Mouse (Mus musculus): Measurements from ENCODE around the gene Eefsec. TPM values are rescaled to one million over a fixed set of nuclear protein-coding genes. Genes with fewer than 3 reads are reported as not detected.

The Eefsec gene
- polyA plus RNA-seq, 1 experiment, result 5.2 TPM

DNA sequence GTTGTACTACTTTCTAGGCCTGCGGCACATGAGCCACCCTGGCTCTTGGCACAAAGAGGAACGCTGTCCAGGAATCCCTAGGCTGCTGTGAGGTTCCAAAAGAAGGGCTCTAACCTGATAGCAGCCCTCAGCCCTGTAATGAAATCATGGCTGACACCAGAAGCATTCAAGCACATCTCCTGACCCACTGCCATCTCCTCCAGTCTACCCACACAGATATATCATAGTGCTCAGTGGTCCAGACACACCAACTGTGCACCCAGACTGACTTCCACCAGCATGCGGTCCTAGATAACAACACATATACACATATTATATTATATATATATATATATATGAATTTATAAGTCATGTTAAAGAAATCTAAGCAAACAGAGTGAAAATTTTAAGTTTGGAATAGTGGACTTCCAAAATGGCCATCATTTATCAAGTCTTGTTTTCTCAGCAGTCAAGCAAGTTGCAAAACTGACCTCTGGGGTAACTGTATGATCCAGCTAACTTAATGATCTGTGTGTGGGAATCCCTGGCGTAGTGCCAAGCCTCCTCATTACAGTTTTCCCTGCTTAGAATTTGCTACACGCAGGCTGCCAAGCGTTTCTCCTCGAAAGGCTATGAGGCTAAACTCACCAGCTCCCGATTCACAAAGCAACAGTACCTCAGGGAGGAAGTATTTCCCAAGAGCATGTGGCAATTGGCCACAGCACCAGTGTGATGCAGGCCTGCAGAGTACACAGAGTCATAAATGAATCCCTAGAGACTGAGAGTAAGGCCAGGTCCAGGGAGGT, 76.3 kb downstream of the Eefsec start:
- 52% methylated on average over 8 of the region's 8 CpGs for WGBS
- Histone ChIP-seq H3K4me1 (ENCODE audit: control insufficient read depth, insufficient read depth, low read length) (peaks cover 1% of the 10 kb centered on the region; the same call in 1 of the 2 replicates), H3K27ac (ENCODE audit: control insufficient read depth, insufficient read depth, low read depth, low read length, poor library complexity) (no peak overlapping the region), H3K4me3 (replicated peaks; ENCODE audit: control insufficient read depth, low read depth, low read length) (no peak overlapping the region)
- no peak for TF ChIP-seq POLR2A (IDR thresholded peaks at IDR 0.05; ENCODE audit: borderline replicate concordance, control insufficient read depth, low read depth, low read length)

DNA sequence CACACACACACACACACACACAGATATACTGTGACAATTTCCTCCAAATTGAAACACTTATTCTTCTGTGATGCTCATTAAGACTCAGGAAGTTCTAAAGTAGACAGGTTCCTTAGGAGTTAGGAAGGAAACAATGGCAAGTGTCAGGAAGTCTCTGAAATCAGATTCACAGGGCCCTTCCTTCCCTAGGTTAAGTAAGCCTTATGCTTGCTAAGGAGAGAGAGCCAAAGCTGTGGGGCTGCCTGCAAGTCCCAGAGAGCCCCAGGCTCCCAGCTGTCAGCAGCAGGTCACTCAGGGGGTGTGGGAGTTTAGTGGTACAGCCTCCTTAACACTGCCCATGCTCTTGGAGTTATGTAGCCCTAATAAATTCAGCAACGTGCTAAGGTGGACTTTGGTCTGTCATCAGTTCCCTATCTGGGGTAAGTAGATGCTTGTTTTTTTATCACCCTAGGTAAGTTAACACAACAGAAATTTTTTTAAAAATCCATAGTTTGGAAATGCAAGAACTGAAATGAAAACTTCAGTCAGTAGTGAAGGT, 82.8 kb downstream of the Eefsec start:
- Histone ChIP-seq H3K27ac (ENCODE audit: control insufficient read depth, insufficient read depth, low read depth, low read length, poor library complexity) (no peak overlapping the region), H3K4me1 (ENCODE audit: control insufficient read depth, insufficient read depth, low read length) (no peaks in the 10 kb centered on the region; the same call in 1 of the 2 replicates), H3K4me3 (replicated peaks; ENCODE audit: control insufficient read depth, low read depth, low read length) (no peak overlapping the region)
- 53% methylated on average over 1 of the region's 1 CpGs for WGBS
- TF ChIP-seq POLR2A (IDR thresholded peaks at IDR 0.05; ENCODE audit: borderline replicate concordance, control insufficient read depth, low read depth, low read length), result no peak
- no peak for TF ChIP-seq CTCF (IDR thresholded peaks at IDR 0.05; ENCODE audit: control insufficient read depth, insufficient read depth, low read length)

DNA sequence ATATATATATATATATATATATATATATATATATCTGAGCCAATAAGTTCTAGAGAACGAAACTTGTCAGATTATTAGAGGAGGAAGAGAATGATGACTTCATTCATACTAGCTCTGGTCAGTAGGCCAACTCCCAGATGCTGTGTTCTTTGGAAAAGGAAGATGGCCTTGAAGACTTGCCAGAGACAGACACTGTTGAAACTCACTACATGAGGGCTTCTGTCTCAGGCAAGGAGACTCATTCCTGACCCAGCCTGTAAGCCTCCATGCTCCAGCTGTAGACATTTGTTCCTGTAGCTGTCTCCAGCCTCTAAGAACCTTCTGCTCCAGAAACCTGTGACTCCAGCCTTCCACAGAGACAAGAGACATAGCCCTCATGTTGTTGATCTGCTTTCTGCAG, 85.2 kb downstream of the Eefsec start:
- TF ChIP-seq CTCF (IDR thresholded peaks at IDR 0.05; ENCODE audit: control insufficient read depth, insufficient read depth, low read length) (no peak), POLR2A (IDR thresholded peaks at IDR 0.05; ENCODE audit: borderline replicate concordance, control insufficient read depth, low read depth, low read length) (no peak)
- no peaks in the 10 kb centered on the region; the same call in 1 of the 2 replicates for H3K4me1 ChIP-seq (ENCODE audit: control insufficient read depth, insufficient read depth, low read length)
- no peak overlapping the region for H3K4me3 ChIP-seq (replicated peaks; ENCODE audit: control insufficient read depth, low read depth, low read length)
- H3K27ac ChIP-seq (ENCODE audit: control insufficient read depth, insufficient read depth, low read depth, low read length, poor library complexity), result no peak overlapping the region
- WGBS, result 91% methylated on average over 1 of the region's 1 CpGs

DNA sequence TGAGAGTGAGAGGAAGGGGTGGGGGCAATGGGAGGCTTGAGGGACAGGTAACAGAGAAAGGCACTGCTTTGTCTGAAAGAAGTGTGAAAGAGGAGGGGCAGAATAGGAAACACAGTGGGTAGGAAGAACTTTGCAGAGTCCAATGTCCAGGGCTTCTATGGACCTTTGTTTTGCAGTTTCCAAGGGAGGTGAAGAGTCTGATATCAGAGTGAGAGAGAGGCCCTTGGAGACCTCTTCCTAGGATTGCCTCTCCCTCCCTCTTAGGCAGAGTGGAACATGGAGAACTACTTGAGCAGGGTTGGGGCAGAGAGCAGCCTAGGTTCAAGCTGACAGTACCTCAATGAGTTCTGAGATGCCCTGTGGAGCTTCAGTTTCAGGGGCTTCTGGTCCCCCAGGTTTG, 88.1 kb downstream of the Eefsec start:
- no peak overlapping the region for H3K27ac ChIP-seq (ENCODE audit: control insufficient read depth, insufficient read depth, low read depth, low read length, poor library complexity)
- H3K4me3 ChIP-seq (replicated peaks; ENCODE audit: control insufficient read depth, low read depth, low read length), result no peak overlapping the region
- H3K4me1 ChIP-seq (ENCODE audit: control insufficient read depth, insufficient read depth, low read length), result no peaks in the 10 kb centered on the region
- TF ChIP-seq POLR2A (IDR thresholded peaks at IDR 0.05; ENCODE audit: borderline replicate concordance, control insufficient read depth, low read depth, low read length), result no peak
- no peak for TF ChIP-seq CTCF (IDR thresholded peaks at IDR 0.05; ENCODE audit: control insufficient read depth, insufficient read depth, low read length)

DNA sequence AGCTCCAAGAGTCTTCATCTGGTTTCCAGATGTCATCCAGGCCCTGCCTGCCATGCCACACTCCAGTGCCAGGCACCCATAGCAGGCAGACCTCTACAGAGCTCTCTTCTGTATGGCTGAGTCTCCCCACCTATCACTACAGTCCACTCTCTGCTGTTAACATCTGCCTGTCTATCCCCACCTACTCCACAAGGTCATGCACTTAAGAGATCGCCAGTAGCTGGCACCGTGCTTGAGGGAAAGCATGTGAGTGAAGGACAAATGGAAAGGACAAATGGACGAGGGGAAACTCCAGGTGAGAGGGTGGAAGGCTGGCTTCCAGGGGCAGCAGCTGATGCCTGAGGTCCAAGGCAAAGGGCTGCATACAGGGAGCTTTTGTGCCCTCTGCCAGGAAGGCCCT, 90.5 kb downstream of the Eefsec start:
- WGBS, result 84% methylated on average over 3 of the region's 3 CpGs
- H3K4me3 ChIP-seq (replicated peaks; ENCODE audit: control insufficient read depth, low read depth, low read length), result no peak overlapping the region
- H3K4me1 ChIP-seq (ENCODE audit: control insufficient read depth, insufficient read depth, low read length), result no peaks in the 10 kb centered on the region
- no peak overlapping the region for H3K27ac ChIP-seq (ENCODE audit: control insufficient read depth, insufficient read depth, low read depth, low read length, poor library complexity)
- TF ChIP-seq POLR2A (IDR thresholded peaks at IDR 0.05; ENCODE audit: borderline replicate concordance, control insufficient read depth, low read depth, low read length), result no peak
- no peak for TF ChIP-seq CTCF (IDR thresholded peaks at IDR 0.05; ENCODE audit: control insufficient read depth, insufficient read depth, low read length)

DNA sequence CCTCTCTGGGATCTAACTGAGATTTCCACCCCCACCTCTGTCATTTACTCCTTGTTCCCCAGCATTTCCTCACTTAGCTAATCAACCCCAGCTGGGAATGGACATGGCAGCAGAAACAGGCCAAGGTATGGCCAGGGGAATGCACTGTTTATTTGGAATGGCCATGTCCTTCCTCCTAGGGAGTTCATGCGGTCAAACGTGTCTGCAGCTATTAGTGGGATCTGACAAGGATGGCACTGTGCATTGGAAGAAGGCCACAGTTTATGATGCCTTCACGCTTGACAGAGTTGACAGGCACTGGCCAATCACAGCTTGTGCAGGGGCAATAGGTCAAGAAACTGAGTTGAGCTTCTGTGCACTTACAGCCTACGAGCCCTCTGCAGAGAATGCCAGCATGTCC, 93.8 kb downstream of the Eefsec start:
- Histone ChIP-seq H3K27ac (ENCODE audit: control insufficient read depth, insufficient read depth, low read depth, low read length, poor library complexity) (no peak overlapping the region), H3K4me3 (replicated peaks; ENCODE audit: control insufficient read depth, low read depth, low read length) (no peak overlapping the region), H3K4me1 (ENCODE audit: control insufficient read depth, insufficient read depth, low read length) (no peaks in the 10 kb centered on the region)
- 88% methylated on average over 4 of the region's 4 CpGs for WGBS
- TF ChIP-seq CTCF (IDR thresholded peaks at IDR 0.05; ENCODE audit: control insufficient read depth, insufficient read depth, low read length), result no peak
- no peak for TF ChIP-seq POLR2A (IDR thresholded peaks at IDR 0.05; ENCODE audit: borderline replicate concordance, control insufficient read depth, low read depth, low read length)

DNA sequence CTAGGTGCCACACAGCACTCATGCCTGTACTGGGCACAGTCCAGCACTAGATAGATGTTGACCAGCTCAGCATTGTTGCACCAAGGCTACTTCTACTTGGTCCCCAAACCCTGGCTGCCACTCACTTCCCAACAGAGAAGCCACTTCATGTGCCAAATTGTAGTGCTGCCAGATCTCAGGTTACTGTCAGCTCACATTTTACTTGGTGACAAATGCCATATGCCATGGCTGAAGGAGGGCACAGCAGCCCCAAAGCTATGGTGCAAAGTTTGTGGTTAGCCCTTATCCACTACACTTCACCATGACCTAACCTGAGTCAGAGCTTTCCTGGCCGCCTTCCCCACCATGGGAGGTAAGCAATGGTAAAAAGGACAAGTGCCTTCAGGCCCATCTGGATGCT, 99.6 kb downstream of the Eefsec start:
- Histone ChIP-seq H3K27ac (ENCODE audit: control insufficient read depth, insufficient read depth, low read depth, low read length, poor library complexity) (no peak overlapping the region), H3K4me1 (ENCODE audit: control insufficient read depth, insufficient read depth, low read length) (no peaks in the 10 kb centered on the region), H3K4me3 (replicated peaks; ENCODE audit: control insufficient read depth, low read depth, low read length) (no peak overlapping the region)
- TF ChIP-seq POLR2A (IDR thresholded peaks at IDR 0.05; ENCODE audit: borderline replicate concordance, control insufficient read depth, low read depth, low read length) (no peak), CTCF (IDR thresholded peaks at IDR 0.05; ENCODE audit: control insufficient read depth, insufficient read depth, low read length) (no peak)
- WGBS, result 80% methylated on average over 1 of the region's 1 CpGs

DNA sequence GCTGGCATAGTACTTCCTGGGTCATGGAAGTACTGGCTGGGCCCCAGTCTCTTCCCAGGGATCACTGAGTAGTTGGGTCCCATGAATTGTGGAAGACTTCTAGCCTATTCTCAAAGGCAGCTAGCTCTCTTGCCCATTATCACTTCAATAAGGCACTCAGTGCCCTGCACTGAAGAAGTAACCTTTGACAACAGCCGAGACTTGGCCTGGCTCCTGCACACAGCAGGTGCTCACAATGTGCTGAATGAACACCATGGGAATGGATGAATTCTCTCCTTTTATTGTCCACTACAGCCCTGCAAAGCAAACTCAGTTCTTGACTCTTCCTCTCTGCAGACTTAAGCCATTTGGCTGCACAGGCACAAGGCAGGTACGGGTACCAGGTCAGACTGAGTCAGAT, 101.0 kb downstream of the Eefsec start:
- Histone ChIP-seq H3K4me1 (ENCODE audit: control insufficient read depth, insufficient read depth, low read length) (no peaks in the 10 kb centered on the region), H3K4me3 (replicated peaks; ENCODE audit: control insufficient read depth, low read depth, low read length) (no peak overlapping the region), H3K27ac (ENCODE audit: control insufficient read depth, insufficient read depth, low read depth, low read length, poor library complexity) (no peak overlapping the region)
- no peak for TF ChIP-seq CTCF (IDR thresholded peaks at IDR 0.05; ENCODE audit: control insufficient read depth, insufficient read depth, low read length)
- no peak for TF ChIP-seq POLR2A (IDR thresholded peaks at IDR 0.05; ENCODE audit: borderline replicate concordance, control insufficient read depth, low read depth, low read length)
- WGBS, result 82% methylated on average over 2 of the region's 2 CpGs

Measured in bone marrow, adult 2 months (tissue).